Mouse (Mus musculus) CD8-positive naive resting alpha-beta T cell, adult 57 days (primary cell): Measurements from ENCODE around the gene Kctd11. TPM values are rescaled to one million over a fixed set of nuclear protein-coding genes. Genes with fewer than 3 reads are reported as not detected.

Experiments used
- total RNA-seq: library from RNA; stranded (reverse); gene quantifications from one replicate; pipeline ENCODE4 v1.2.4, GENCODE M21; 2023

Kctd11 gene
- 1.0 TPM for total RNA-seq

DNA sequence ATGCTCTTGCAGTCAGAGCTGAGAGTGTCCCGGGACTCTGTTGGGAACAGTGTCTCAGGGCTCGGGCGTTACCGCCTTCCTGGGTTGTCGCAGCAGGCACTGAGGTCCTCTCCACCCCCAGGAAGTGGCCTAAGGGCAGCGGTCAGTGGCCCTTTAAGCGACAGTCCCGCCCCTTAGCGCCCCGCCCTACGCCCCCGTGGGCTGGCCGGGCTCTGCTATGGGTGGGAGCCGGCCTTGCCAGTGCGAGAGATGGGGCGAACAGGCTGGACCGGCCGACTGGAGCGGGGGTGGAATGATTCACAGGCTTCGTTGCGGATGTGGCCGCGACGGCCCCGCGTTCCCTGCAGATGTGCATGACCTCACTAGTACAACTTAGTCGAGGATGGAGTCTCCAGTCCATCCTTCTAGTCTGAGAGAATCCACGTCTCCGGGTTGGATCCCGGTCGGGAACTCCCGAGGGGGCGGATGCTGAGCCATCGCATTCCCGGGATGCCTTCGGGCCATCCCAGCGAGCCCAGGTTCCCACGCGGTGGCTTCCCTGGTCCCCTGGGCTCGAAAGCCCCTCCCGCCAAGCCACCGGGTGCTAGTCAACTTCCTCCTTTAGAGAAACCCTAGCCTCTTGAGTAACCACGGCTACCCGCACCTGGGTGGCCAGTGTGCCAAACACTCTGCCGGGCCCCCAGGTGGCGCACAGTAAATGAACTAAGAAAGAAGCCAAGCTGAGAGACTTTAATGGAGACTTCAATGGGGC lies at the start of gene Kctd11:
Kctd11 (minus strand) TSS at position 554 of the 751 bp plus-strand sequence.

DNA sequence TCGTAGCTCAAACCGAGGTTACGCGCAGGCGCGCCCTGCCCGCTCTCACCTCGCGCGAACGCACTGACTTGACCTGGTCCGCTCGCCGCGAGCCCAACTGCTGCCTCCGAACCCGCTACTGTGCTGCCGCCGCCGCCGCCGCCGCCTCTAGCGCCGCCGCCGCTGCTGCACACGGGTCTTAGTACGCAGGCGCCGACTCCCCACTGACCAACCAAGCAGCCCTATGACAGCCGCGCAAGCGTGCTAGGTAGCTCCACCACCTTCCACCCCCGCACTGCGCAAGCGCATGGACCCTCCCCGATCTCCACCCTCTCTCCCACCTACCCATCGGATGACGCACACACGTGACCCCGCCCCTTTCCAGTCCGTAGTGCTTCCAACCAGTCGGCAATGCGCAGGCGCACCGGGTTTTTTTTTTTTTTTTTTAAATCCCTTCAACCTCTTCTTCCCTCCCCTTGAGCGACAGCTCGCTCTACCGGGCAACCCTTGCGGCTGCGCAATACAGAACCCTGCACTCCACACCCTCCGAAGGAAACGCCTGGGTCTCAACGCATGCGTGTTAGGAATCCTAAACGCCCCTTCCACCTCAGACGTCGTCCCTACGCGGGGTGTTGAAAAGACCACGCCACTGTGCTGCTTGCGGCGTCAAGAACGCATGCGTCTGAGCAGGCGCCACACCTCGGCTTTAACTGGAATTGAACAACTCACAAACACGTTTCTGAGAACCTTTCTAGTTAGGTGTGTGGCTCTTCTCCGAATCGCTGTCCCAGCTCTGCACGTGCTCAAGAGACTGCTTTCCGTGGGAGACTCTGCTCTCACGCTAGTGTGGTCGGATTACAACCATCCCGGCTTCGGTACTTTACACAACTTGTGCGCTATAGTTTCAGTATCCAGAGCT lies 40.2 kb upstream of the Kctd11 start, which contains the start of gene Eif5a:
Eif5a (minus strand) TSS at position 845 of the 898 bp plus-strand sequence.

DNA sequence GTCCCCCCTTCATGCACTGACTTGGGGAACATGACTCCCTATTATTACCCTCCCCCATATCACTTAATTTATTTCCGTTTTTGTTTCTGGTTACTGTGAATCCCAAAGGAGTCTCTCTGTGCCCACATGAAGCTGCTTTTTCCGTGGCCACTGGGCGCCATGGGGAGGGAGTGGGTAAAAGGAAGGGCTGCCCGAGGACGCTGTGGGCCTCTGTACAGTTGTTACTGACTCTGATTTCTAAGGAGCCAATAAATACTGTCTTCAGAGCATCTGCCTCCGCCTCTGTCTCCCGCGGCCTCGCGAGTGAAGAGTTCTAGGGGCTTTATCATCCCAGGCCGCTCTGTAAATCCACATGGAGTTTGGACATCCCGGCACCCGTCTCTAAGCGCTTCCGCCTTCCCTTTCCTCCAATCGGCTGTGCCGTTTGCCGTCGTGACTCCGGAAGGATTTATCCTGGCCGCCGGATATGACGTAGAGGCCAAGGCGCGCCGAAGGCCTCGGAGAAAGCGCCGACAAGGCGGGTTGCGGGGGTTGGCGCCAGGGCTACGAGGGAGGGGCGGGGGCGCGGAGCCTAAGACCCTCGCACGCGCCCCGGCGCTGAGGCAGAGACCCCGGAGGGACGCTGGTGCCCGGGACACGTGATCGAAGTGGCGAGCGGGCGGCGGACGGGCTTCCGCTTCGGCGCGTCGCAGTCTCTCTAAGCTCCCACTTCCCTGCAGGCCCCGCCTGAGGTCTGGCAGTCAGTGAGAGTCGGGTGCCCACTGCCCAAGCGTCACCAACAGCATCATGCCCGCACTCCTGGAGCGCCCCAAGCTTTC lies 32.6 kb upstream of the Kctd11 start, which contains the start of gene Gps2:
Gps2 (plus strand) TSS at position 335 of the 818 bp plus-strand sequence.

DNA sequence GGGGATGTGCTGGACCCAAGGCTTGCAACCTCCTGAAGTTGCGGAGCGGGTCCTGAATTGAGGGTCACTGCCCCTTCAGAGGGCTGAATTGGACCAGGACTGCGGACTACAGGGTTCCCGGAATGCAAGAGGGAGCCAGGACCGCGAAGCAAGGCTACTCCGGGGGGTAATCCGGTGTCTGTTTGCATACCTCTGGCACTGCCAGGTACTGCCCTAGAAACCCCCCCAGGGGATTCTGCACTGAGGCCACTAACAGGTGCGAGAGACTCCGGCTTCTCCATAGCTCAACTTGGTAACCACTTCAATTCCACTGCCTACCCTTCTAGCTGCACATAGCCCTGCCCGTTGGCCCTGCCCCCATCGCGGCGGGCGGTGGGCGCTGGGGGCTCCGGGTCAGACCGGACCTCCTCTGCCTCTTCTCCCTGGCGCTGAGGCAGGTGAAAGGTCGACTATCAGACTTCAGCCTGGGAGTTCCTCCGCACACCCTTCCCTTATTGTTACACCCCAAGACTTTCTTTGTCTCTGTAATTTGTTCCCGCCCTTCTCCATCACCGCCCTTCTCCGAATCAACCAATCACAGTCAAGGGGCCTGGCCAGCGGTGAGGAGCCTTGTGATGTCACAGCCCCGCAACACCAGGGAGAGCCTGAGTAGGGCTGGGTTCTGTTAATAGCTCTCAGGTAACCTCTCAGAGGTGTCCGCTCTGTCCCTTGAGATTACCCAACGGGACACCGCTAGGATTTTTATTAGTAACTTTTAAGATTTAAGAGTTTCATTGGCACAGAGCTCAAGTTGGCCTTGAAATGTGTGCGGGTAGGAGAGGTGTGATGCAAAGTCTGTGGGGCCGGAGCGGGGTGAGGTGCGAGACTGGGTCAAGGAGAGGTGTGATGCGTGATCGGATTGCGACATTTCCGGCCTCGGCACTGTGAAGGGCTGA lies 19.5 kb upstream of the Kctd11 start, which contains the start of the genes 2810408A11Rik and Neurl4:
2810408A11Rik (minus strand) TSS at position 517 of the 935 bp plus-strand sequence.
Neurl4 (plus strand) TSS at position 602 of the 935 bp plus-strand sequence.

DNA sequence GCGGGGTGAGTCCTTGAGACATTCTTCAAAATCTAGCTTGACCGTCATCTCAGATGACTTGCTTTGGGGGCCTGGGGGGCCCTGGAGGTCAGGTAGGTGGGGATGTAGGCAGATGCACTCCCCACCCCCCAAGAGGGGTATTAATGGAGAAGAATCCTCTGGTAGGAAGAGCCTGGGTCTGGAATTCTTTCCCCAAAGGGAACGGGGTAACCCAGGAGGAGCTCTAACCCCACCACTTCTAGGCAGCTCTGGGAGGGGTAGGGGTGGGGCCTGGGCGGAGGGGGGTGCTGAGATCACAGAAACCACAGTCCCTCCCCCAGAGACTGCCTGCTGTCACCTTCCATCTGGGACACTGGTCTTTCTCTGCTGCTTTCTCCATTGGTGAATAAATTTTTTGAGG lies 14.1 kb upstream of the Kctd11 start, which contains the start of gene Acap1:
Acap1 (minus strand) TSS at position 249 of the 400 bp plus-strand sequence.

DNA sequence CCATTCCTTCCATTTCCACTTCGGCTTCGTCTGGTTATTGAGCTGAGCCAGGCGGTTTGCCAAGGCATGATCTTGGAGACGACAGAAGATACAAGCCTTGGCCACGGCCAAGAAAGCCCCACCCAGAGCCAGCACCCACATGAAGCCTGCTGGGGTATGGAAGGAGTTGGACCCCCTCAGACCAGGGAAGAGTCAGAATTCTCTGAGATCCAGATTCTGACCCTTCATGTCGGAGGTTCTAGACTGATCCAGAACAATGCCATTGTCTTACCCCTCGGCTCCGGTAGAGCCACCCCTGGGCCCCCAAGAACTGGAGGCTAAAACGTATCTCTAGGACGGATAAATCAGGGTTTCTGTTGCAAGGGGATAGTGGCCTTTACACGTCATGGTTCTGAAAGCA lies 3.3 kb downstream of the Kctd11 start, which contains the start of gene Tmem95:
Tmem95 (minus strand) TSS at position 141 of the 400 bp plus-strand sequence.

DNA sequence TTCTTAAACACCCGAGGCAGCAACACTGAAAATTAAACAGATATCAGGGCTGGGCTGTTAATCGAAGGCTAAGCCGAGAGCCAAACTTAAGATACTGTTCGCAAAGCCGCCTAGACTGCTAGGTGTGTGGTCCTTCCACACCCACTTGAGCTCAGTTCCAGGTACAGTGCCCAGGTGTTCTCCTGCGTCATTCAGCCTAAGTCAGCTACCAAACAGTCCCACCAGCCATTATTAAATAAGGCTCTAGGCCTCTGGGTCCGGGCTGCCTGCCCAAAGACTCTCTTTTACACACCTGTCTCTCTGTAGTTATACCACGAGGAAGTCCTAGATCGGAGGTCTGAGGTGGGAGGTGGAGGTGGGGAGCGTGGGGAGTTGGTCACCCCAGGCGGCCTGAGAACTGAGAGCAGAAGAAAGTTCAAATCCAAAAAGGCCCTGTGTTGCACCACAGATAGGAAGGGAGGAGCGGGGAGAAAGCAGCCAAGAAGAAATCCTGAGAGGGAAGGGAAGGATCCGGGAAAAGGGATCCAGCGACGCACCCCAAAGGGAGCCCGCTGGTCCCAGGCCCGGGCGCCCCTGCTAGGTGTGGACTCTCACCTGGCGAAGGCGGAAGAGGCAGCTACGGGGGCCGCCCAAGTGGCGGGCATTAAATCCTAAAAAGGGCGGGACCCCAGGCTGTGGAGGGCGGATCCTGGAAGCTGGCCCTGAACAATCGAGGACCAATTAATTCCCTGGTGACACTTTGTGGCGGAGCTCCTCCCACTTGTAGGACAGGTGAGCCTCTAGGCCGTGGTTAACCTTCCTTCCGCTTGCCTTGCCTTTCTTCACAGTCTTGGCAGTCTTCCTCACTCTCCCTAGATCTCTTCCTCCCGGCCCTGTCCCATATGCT lies 22.9 kb downstream of the Kctd11 start, which contains the start of gene Tnk1:
Tnk1 (minus strand) TSS at position 618 of the 886 bp plus-strand sequence.

DNA sequence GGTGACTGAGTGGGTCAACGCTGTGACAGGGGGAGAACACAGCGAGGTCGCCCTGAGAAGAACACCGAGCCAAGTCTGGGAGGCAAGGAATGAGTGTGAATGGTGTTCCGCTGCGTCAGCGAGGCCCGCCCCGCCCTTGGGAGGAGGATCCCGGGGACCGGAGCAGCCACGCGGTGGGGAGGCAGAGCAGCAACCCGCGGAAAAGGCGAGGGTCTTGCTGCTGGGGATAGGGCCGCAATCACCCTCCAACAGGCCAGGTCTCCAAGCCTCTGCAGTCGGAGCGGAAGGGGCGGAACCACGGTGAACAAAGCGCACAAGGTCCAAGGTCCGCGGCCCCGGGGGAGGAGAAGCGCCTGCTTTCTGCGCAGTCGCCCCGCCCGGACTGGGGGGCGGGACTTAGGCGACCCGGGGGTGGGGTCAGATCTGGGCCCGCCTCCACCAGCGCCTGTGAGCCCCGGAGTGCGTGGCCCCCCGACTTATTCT lies 35.0 kb downstream of the Kctd11 start, which contains the start of gene Plscr3:
Plscr3 (plus strand) TSS at position 179 of the 483 bp plus-strand sequence.

DNA sequence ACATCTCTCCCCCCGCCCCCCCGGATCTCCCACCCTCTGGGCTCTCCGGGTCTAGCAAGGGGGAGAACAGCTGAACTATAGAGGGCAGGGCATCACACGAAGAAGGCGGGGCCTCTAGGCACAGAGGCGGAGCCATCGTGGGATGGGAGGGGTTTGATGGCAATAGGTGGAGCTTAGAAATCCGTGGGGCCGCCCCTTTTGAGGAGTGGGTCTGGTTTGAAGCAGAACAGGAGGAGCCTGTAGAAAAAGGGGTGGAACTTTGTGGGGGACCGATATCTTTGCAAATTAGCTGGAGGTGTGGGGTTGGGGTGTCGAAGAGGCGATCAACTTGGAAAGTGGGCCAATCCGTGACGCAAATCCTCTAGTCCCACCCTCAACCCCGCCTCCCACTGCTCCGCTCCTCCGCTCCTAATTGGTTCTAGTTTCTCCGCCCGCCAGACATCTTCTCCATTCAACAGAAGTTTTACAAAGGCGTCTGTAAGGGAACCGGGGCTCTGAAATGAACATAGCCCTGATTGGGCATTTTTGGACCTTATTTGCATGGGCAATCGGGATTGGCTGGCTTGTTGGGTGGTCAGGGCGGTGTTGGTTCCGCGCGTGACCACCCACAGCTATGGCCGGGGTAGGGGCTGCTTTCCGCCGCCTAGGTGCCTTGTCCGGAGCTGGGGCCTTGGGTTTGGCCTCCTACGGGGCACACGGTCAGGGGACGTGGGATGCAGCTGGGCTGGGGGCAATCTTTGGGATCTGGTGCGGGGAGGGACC lies 43.1 kb downstream of the Kctd11 start, which contains the start of gene Tmem256:
Tmem256 (plus strand) TSS at position 563 of the 762 bp plus-strand sequence.

DNA sequence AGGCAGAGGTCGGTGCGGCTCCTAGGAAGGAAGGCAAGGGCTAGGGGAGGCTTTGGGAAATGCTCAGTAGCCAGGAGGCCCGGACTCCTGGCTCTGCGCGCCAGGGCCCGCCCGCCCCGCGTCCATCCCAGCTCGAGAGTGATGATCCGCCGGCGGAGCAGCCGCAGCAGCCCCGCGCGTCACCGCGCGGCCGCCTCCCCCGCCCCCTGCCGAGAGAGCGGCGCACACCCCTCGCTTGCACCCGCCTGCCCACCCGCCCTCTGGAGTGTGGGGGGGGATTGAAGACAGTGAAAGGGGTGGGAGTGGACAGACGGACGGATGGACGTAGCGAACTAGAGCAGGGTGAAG lies 43.6 kb downstream of the Kctd11 start, which contains the start of gene Nlgn2:
Nlgn2 (minus strand) TSS at position 181 of the 348 bp plus-strand sequence.

Other genes starting within 250 kb of the Kctd11 start
- 68.8 TPM for gene Fxr2, start 248.4 kb downstream of the Kctd11 start, total RNA-seq
- gene Sox15, start 226.1 kb downstream of the Kctd11 start, total RNA-seq = not detected
- 60.5 TPM for gene Mpdu1, start 218.8 kb downstream of the Kctd11 start, total RNA-seq
- 7.5 TPM for gene Cd68, start 215.3 kb downstream of the Kctd11 start, total RNA-seq
- 892 TPM for gene Eif4a1, start 209.0 kb downstream of the Kctd11 start, total RNA-seq
- 129 TPM for gene Senp3, start 199.3 kb downstream of the Kctd11 start, total RNA-seq
- not detected for gene Tnfsf13, start 195.6 kb downstream of the Kctd11 start, total RNA-seq
- gene Tnfsf12, start 185.6 kb downstream of the Kctd11 start, total RNA-seq = not detected
- gene Tnfsfm13, start 185.3 kb downstream of the Kctd11 start, total RNA-seq = not detected
- 188 TPM for gene Polr2a, start 122.8 kb downstream of the Kctd11 start, total RNA-seq
- gene Slc35g3, start 119.4 kb downstream of the Kctd11 start, total RNA-seq = not detected
- gene Zbtb4, start 115.5 kb downstream of the Kctd11 start, total RNA-seq = 52.4 TPM
- gene Chrnb1, start 85.5 kb downstream of the Kctd11 start, total RNA-seq = 3.1 TPM
- not detected for gene Fgf11, start 79.5 kb downstream of the Kctd11 start, total RNA-seq
- gene Tmem102, start 75.8 kb downstream of the Kctd11 start, total RNA-seq = not detected
- not detected for gene Gm39566, start 66.1 kb downstream of the Kctd11 start, total RNA-seq
- gene Spem2, start 62.9 kb downstream of the Kctd11 start, total RNA-seq = not detected
- gene Spem1, start 59.2 kb downstream of the Kctd11 start, total RNA-seq = not detected
- gene Nlgn2, start 43.6 kb downstream of the Kctd11 start, total RNA-seq = 0.49 TPM
- gene Tmem256, start 42.9 kb downstream of the Kctd11 start, total RNA-seq = 20.8 TPM
- gene Plscr3, start 35.0 kb downstream of the Kctd11 start, total RNA-seq = 18.2 TPM
- gene Tnk1, start 22.7 kb downstream of the Kctd11 start, total RNA-seq = not detected
- gene Tmem95, start 3.4 kb downstream of the Kctd11 start, total RNA-seq = not detected
- 435 TPM for gene Acap1, start 14.1 kb upstream of the Kctd11 start, total RNA-seq
- gene 2810408A11Rik, start 19.6 kb upstream of the Kctd11 start, total RNA-seq = 2.8 TPM
- gene Neurl4, start 19.7 kb upstream of the Kctd11 start, total RNA-seq = 44.9 TPM
- gene Gps2, start 32.5 kb upstream of the Kctd11 start, total RNA-seq = 145 TPM
- 317 TPM for gene Eif5a, start 40.6 kb upstream of the Kctd11 start, total RNA-seq
- not detected for gene Ybx2, start 54.4 kb upstream of the Kctd11 start, total RNA-seq
- not detected for gene Slc2a4, start 66.8 kb upstream of the Kctd11 start, total RNA-seq
- not detected for gene Cldn7, start 83.4 kb upstream of the Kctd11 start, total RNA-seq
- gene Ctdnep1, start 99.8 kb upstream of the Kctd11 start, total RNA-seq = 114 TPM
- gene Elp5, start 101.1 kb upstream of the Kctd11 start, total RNA-seq = 36.4 TPM
- 172 TPM for gene Gabarap, start 109.7 kb upstream of the Kctd11 start, total RNA-seq
- gene Phf23, start 114.4 kb upstream of the Kctd11 start, total RNA-seq = 55.3 TPM
- 47.2 TPM for gene Dvl2, start 119.2 kb upstream of the Kctd11 start, total RNA-seq
- gene Acadvl, start 134.0 kb upstream of the Kctd11 start, total RNA-seq = 46.3 TPM
- 27.8 TPM for gene Dlg4, start 135.5 kb upstream of the Kctd11 start, total RNA-seq
- gene Asgr1, start 172.7 kb upstream of the Kctd11 start, total RNA-seq = not detected
- not detected for gene Asgr2, start 211.2 kb upstream of the Kctd11 start, total RNA-seq
- not detected for gene Mgl2, start 248.9 kb upstream of the Kctd11 start, total RNA-seq